Mouse (Mus musculus): Measurements from ENCODE around the gene Auts2.

Auts2 gene

GRCm38 (mm10) chr5:131537831-131538310, 1005.3 kb downstream of the Auts2 start:
- DNase-seq = peak; percentile 6

- DNase-seq = peak; percentile 49
These were observed 1005.9 kb downstream of the Auts2 start for GRCm38 (mm10) chr5:131537155-131537830.

GRCm38 (mm10) chr5:131535752-131536151, 1007.4 kb downstream of the Auts2 start:
- no peak for DNase-seq

- peak; percentile 57 for DNase-seq
These were observed 1009.3 kb downstream of the Auts2 start for GRCm38 (mm10) chr5:131533815-131534214.

GRCm38 (mm10) chr5:131531744-131532552, 1011.2 kb downstream of the Auts2 start:
- DNase-seq = no peak

GRCm38 (mm10) chr5:131530828-131531227, 1012.3 kb downstream of the Auts2 start:
- no peak for DNase-seq

- DNase-seq = no peak
These were observed 1016.5 kb downstream of the Auts2 start for GRCm38 (mm10) chr5:131526666-131527065.

- no peak for DNase-seq
These were observed 1018.2 kb downstream of the Auts2 start for GRCm38 (mm10) chr5:131524900-131525465.

GRCm38 (mm10) chr5:131519560-131519959, 1023.6 kb downstream of the Auts2 start:
- no peak for DNase-seq

- DNase-seq = no peak
These were observed 1025.5 kb downstream of the Auts2 start for GRCm38 (mm10) chr5:131517677-131518076.

GRCm38 (mm10) chr5:131515707-131516407, 1027.3 kb downstream of the Auts2 start:
- DNase-seq = peak; percentile 68

- DNase-seq = no peak
These were observed 1029.4 kb downstream of the Auts2 start for GRCm38 (mm10) chr5:131513753-131514152.

- no peak for DNase-seq
These were observed 1030.5 kb downstream of the Auts2 start for GRCm38 (mm10) chr5:131512617-131513016.

GRCm38 (mm10) chr5:131510659-131511058, 1032.5 kb downstream of the Auts2 start:
- DNase-seq = no peak

GRCm38 (mm10) chr5:131509315-131509714, 1033.8 kb downstream of the Auts2 start:
- DNase-seq = no peak

- no peak for DNase-seq
These were observed 1044.3 kb downstream of the Auts2 start for GRCm38 (mm10) chr5:131498865-131499264.

GRCm38 (mm10) chr5:131496517-131497216, 1046.5 kb downstream of the Auts2 start:
- DNase-seq = no peak

- DNase-seq = no peak
These were observed 1048.6 kb downstream of the Auts2 start for GRCm38 (mm10) chr5:131494564-131494963.

GRCm38 (mm10) chr5:131492535-131492934, 1050.6 kb downstream of the Auts2 start:
- no peak for DNase-seq

- DNase-seq = no peak
These were observed 1051.3 kb downstream of the Auts2 start for GRCm38 (mm10) chr5:131491843-131492242.

- no peak for DNase-seq
These were observed 1052.3 kb downstream of the Auts2 start for GRCm38 (mm10) chr5:131490811-131491210.

- no peak for DNase-seq
These were observed 1053.3 kb downstream of the Auts2 start for GRCm38 (mm10) chr5:131489846-131490245.

Measured in lung, postnatal 36 days (tissue).